Mouse (Mus musculus): ENCODE data around the gene Fbxw21.
"Not testable (repeated sequence)": the region's sequence is repeated elsewhere in the genome, so short reads cannot be mapped to it uniquely, and the experiment has no call there.

Gene Fbxw21

DNA sequence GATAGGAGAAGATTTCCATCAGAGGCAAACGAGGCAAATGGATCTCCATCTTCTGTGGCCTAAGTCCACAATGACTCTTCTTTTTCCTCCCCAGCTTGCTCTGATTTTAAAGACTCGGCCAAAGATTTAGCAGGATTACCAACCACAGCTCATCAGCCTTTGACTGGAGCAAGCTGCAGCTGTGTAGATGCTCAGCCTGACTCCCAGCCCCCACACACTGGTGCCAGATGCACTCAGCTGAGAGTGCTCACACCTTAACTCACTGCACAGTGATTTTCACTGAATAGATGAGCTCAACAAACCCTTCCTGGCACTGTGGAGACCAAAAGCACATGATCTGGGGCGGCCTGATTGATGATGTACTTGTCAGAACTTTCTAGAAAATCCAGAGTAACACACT lies at the start of gene Fbxw21:
Fbxw21 (minus strand) TSS at position 101 of the 400 bp plus-strand sequence.
- DNase-seq (ENCODE audit: low read depth, low spot score): no peak

DNA sequence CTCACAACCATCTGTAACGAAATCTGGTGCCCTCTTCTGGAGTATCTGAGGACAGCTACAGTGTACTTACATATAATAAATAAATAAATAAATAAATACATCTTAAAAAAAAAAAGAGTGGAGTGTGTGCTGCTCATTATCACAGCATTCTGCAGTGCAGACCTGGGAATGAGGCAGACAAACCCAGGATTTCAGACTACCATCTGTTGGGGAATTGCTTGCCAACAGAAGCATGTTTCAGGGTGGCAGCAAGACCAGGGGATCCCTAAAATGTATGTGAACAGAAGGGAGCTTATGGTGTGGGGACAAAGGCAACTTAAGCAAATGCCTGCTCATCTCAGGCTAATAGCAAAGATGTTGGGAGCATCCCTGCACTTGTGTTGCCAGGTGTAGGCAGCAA lies 39.5 kb upstream of the Fbxw21 start:
- peak; percentile 70 for DNase-seq (ENCODE audit: low read depth, low spot score)

DNA sequence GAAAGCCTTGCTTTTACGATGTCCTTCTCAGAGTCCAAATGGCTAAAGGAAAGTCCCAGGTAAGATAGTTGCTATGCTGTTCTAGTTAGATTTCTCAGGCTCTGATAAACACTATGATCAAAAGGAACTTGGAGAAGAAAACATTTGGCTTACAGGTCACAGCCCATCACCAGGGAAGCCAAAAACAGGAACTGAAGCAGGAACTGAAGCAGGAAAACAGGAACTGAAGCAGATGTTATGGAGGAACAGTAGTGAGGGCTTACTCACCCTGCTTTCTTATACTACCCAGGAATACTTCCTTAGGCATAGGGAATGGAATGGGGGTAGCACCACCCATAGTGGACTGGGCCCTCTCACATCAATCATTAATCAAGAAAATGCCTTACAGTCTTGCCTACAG lies 38.5 kb upstream of the Fbxw21 start:
- DNase-seq (ENCODE audit: low read depth, low spot score): no peak

DNA sequence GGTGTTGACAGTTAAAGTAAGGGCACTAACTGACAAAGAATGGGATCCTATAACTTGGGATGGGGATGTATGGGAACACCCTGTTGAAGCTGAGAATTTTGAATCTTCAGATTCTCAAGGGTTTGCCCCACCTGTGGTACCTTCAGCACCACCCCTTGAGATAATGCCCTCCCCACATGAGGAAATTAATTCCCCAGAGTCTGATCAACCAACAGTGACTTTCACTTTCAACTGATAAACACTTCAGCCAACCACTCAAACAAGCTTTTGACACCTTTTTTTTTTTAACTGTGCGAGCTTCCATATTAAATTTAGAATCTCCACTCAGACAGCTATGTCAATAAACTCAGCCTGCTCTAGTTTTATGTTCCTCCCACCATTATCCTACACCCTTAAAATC lies 37.5 kb upstream of the Fbxw21 start:
- DNase-seq (ENCODE audit: low read depth, low spot score): peak; percentile 5

DNA sequence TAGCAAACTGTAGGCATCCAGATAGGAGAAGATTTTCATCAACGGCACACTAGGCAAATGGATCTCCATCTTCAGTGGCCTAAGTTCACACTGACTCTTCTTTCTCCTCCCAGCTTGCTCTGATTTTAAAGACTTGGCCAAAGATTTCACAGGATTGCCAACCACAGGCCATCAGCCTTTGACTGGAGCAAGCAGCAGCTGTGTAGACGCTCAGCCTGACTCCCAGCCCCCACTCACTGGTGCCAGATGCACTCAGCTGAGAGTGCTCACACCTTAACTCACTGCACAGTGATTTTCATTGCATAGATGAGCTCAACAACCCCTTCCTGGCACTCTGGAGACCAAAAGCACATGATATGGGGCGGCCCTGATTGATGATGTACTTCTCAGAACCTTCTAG lies 34.0 kb upstream of the Fbxw21 start, which contains the start of gene Fbxw13:
Fbxw13 (minus strand) TSS at position 101 of the 400 bp plus-strand sequence.
- not testable (repeated sequence) for DNase-seq (ENCODE audit: low read depth, low spot score)

DNA sequence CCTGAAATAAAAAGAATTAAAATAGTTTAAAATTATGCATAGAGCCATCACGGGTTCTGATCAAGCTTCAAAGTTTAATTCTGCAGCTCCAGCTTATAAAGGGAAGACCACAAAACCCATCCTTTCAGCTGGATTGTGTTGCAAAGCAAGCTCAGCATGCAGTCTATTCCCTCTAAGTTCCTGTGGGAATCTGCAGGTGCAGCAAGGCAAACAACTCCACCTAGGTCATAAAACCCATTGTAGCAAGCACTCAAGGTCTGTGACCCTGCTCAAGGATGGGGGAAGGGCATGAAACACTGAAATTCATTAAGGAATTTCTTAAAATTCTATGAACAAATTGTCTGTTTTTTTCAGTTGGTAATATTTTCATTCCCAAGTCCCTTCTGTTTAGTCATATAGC lies 15.4 kb upstream of the Fbxw21 start:
- no peak for DNase-seq (ENCODE audit: low read depth, low spot score)

DNA sequence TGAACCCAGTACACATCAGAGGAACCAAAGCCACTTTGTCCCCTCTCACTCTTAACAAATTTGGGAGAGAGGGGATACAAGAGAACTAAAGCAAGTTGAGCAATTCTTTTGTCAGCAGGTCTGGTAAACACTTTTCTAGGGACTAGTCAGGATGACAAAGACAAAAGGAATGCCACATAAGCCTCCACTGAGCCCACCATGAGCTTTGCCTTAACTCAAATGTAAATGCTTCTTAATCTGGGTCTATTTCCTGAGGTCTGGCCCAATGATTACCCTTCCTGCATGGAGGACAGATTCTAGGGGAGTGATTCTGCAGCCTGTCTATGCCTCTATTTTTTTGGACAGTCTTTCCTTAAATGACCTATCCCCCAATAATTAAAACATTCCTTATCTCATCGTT lies 14.5 kb upstream of the Fbxw21 start:
- DNase-seq (ENCODE audit: low read depth, low spot score): no peak

DNA sequence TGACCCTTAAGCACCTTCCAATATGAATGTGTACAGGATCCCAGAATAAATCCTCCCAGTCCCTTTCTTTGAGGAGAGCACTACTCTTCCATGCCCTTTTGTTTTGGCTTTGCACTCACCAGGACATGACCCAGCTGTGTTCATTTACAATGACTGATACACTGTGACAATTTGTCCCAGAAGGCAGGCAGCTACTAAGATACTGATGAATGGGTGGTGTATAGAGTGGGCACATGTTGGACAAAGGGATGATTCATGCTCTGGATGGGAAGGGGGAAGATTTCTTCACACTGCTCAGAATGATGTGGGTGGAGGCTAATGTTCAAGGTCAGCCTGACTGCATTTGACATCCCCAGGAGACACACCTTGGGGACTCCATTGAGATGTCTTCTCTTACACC lies 5.5 kb upstream of the Fbxw21 start:
- DNase-seq (ENCODE audit: low read depth, low spot score): no peak

DNA sequence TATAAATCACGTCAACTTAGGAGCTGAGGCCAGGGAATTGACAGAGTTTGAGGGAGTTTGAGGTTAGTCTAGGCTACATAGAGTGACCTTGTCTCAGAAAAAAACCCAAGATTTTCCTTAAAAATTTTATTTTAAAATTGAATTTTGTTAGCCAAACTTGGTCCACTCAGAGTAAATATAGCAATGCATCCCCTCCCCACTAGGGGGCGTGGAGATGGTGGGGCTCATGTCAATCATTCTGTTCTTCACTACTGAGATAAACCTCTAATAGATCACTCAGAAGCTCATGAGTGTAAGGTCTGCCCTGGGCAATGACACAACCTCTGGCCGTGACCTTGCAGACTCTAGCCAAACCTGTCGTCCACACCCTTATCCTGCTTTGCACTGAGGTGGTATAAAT lies 21.4 kb downstream of the Fbxw21 start:
- not testable (repeated sequence) for DNase-seq (ENCODE audit: low read depth, low spot score)

DNA sequence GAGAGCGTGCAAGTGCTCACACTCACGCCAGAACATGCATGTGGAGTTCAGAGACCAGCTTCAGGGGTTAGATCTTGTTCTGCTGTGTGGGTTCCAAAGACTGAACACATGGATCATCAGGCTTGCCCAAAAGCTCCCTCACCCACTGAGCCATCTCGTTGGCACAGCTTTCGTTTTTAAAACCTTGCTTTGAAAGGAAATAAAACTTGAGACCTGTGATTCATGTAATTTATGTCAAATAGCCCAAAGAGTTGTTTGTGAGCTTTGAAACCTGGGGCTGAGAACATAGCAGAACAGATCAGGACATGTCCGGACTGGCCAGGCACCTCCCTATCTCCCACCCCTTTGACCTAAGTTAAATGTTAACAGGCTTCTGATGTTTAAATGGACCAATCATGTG lies 31.8 kb downstream of the Fbxw21 start:
- DNase-seq (ENCODE audit: low read depth, low spot score): no peak

DNA sequence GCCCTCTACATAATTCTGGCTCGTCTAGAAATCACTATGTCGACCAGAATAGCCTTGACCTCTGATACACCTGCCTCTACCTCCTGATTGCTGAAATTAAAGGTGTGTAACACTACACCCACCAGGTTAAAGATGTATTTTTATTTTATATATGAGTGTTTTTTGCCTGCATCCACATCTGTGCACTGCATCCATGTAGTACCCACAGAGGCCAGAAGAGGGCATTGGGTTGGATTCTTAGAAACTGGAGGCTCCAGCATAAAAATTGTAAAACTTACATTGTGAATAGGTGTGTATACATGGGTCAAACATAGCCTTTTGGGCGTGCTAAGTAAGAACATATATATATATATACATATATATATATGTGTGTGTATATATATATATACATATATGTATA lies 33.6 kb downstream of the Fbxw21 start:
- peak; percentile 33 for DNase-seq (ENCODE audit: low read depth, low spot score)

DNA sequence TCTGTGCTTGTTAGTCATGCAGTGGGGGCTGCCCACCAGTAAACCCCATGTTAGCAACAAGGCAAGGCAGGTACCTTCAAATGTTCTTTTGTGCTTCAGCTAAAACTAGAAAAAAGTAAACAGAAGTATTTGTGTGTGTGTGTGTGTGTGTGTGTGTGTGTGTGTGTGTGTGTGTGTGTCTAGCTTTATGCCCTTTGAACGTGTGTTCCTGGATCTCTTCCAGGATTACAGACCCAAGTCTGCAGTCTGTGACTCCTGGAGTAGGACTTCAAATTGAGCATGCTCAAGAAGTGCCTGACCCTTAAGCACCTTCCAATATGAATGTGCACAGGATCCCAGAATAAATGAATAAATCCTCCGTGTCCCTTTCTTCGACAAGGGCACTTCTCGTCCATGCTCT lies 34.8 kb downstream of the Fbxw21 start:
- no peak for DNase-seq (ENCODE audit: low read depth, low spot score)

DNA sequence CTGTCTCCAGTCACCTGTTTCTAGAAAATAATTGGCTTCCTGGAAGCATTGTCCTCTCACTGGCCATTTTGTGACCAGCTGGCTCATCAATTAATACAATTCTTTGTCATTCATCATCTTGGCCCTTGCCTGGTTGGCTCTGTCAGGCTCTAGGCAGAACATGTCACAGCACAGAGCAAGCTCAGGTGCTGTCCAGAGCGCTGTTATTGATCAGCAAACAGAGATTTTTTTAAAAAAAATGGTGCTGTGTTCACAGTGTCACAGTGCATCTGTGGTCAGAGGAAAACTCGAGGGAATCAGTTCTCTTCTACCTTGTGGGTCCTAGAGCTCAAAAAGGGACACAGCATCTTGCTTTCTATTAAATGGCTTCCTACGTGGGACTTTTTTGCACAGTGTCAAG lies 36.4 kb downstream of the Fbxw21 start:
- no peak for DNase-seq (ENCODE audit: low read depth, low spot score)

DNA sequence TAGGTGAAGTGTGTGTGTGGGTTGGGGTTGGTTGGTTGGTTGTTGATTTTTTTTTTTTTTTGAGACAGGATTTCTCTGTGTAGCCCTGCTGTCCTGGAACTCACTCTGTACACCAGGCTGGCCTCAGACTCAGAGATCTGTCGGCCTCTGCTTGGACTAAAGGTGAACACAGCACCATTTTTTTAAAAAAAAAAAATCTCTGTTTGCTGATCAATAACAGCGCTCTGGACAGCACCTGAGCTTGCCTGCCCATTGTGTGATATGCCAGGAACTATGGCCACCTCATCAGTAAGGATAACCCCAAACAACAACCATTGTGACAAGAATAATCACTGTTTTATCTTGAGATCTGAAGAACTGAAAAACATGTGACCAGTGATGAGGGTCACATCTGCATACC lies 36.8 kb downstream of the Fbxw21 start:
- DNase-seq (ENCODE audit: low read depth, low spot score): no peak

DNA sequence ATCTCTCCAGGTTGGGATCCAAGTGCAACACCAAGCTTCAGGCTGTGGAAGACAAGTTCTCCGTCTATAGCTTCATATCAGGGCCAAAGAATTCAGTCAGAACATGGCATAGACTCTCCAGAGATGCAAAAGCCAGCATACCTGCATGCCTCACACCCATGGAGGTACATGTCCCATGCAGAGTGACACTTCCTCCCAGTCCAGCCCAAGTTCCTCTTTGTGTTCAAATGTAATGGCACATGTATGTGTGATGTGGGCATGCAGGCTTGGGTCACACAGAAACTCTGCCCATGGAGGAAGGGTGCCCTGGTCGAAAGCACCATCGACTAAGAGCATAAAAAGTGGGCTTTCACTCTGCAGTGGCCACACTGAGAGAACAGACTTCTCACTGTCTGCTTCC lies 37.7 kb downstream of the Fbxw21 start:
- no peak for DNase-seq (ENCODE audit: low read depth, low spot score)

DNA sequence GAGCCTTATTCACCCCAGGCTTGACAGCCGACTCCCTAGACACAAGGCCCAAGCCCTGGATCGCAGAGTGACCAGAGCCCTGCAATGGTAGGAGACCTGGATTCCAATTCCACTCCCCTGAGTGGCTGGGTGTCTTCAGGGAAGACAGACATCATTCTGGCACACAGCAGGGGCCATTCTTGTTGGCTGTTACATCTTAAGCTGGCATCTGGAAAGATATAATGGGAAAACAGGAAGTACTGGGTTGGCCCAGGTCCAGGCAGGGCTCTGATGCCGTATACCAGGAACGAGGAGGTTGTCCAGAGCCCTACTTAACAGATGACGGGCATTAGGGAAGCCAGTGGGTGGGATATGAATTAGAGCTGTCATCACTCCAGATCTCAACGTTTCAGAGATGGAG lies 38.6 kb downstream of the Fbxw21 start:
- DNase-seq (ENCODE audit: low read depth, low spot score): no peak

DNA sequence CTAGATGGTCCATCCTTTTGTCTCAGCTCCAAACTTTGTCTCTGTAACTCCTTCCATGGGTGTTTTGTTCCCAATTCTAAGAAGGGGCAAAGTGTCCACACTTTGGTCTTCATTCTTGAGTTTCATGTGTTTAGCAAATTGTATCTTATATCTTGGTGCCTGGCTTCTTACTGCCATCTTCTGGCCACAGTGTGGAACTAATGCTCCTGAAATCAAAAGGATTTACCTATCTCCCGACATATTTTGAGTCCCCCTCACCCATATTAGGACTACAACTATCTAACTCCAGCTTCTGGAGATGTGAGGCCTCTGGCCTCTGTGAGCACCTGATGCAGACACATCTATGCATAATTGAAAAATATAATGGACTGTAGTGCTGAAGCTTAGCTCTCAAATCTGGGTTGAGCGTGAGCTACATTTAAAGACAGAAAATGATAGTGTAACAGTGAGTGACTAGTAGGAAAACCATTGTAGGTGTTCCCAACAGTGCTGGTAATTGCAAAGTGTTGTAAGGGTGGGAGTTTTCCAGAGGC lies 39.2 kb downstream of the Fbxw21 start:
- peak; percentile 75 for DNase-seq (ENCODE audit: low read depth, low spot score)

DNA sequence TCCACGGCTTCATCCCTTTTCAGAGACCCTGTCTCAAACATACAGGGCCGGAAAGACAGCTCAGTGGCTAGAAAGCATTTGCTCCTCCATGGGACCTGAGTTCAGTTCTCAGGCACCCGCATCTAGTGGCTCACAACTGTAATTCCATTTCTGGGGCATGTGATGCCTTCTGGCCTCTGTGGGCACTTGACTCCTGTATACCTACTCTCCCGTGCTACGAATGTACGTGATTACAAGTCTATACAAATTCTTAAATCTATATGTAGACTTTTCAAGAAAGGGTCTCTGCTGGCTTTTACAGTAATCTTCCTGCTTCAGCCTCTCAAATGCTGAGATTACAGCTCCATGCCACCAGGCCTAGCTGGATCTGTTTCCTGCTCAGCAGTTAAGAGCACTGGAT lies 40.9 kb downstream of the Fbxw21 start:
- no peak for DNase-seq (ENCODE audit: low read depth, low spot score)

DNA sequence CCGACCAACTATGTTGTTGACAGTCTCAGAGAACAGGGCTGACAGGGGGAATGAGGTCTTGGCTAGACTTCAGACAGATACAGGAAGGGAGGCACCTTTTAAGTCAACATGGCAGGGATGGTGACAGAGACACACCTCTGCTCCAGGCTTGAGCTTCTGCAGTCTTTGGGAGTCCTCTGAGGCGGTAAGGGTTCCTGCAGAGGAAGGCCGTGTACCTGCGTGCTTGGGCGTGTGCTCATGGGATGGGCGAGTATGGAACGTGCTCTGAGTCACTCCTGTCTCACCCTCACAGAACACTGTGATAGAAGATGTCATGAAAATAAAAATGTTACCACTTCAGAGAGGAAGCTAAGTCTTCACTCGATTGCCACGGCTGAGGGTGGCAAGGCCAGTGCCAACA lies 42.3 kb downstream of the Fbxw21 start:
- no peak for DNase-seq (ENCODE audit: low read depth, low spot score)

DNA sequence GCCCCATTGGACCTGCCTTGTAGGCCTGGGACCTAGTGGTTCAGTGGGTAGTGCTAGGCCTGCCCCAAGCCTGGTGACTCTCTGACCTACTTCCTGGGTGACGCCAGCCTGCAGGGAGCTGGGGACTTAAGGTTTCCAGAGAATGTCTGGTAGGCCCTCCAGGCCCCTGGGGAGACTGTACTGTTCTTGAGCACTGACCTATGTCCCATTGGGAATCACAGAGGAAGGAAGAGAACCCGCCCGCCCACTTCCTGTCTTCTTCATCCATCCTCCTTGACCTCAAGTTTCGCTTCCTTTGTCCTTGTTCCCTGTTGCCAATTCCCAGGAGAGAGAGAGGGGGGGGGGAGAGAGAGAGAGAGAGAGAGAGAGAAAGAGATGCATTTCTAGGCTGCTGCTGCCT lies 43.7 kb downstream of the Fbxw21 start:
- DNase-seq (ENCODE audit: low read depth, low spot score): no peak

DNA sequence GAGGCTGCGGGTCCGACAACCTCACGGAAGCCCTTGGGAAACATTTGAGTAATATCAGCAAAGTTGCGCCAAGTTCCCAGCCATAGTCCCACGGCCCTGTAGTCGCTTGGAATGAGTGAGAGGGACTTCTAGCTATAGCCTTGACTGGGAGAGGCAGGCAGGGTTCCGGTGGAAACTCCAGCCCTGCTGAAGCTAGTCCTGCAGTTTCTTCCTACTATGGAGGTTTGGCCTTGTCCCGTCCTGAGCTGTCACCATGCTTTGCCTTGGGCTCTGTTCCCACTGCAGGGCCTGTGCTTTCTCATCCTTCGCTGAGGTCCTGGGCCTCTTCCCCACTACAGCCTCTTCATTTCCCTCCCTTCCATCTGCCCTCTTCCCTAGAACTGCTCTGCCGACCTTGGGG lies 45.6 kb downstream of the Fbxw21 start:
- DNase-seq (ENCODE audit: low read depth, low spot score): no peak

DNA sequence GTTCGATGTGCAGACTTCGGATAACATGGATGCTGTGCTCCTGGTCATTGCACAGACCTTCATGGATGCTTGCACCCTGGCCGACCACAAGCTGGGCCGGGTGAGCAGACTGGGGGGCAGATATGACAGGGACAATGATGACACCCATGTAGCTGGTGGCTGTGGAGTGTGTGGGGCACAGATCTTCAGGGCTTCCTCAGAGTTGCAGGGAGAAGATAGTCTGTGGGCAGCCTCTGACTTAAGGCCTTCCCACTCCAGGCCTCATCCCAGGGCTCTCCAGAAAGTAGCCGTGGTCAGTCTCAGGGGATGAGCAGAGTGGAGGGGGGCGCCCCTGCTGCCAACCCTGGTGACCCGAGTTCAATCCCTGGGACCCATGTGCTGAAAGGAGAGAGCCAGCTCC lies 47.0 kb downstream of the Fbxw21 start:
- DNase-seq (ENCODE audit: low read depth, low spot score): no peak

DNA sequence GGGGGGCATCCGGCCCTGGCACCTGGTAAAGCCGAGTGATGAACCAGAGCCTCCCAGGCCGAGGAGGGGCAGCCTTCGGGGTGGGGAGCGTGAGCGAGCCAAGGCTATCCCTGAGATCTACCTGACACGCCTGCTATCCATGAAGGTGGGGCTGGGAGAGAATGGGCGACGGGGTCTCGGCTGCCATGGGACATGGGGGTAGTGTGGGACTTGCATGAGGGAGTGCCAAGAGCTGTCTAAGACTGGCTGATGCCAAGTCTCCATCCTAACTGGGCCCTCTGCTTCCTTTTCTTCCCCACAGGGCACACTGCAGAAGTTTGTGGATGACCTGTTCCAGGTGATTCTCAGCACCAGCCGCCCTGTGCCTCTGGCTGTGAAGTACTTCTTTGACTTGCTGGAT lies 47.6 kb downstream of the Fbxw21 start:
- no peak for DNase-seq (ENCODE audit: low read depth, low spot score)

DNA sequence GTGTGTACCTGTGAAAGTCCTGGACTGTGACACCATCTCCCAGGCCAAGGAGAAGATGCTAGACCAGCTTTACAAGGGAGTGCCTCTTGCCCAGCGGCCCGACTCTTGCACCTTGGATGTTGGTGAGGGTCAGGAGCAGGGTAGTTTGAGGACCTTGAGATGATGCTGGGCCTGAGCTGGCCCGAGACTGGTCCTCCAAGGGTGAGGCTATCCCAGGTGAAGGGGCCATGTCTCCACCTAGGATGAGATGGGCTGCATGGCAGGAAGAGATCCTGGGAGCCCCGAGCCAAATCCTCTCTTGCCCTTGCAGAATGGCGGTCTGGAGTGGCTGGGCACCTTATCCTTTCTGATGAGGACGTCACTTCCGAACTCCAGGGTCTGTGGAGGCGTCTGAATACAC lies 48.5 kb downstream of the Fbxw21 start:
- no peak for DNase-seq (ENCODE audit: low read depth, low spot score)
